Comparison of ENCODE assay signal across 11 mouse cellular contexts in genomic region chr8:117333619-117334018, GRCm38 (mm10).
DNase-seq lines count a peak whose midpoint lies in the region; ATAC-seq and TF ChIP-seq lines count a peak whose summit lies in the region.
"Had no signal": no experiment of that assay in that cellular context is flagged by ENCODE, and none has a peak within 500 bp of the region (broad histone marks: within the 10 kb centered on the region; RNA-seq: fewer than 3 reads in every experiment).

No protein-coding gene starts in this region.

- H3K9me3 ChIP-seq in megakaryocyte, embryonic 14.5 days, result no peaks in the 10 kb centered on the region

- no peak for TF ChIP-seq CTCF in olfactory bulb, adult 2 months (IDR thresholded peaks at IDR 0.05; ENCODE audit: insufficient read depth, low read depth, low read length)
- no peak for TF ChIP-seq CTCF in left cerebral cortex, adult 2 months (IDR thresholded peaks at IDR 0.05)

- peak overlapping the region; percentile 54 for H3K27ac ChIP-seq in olfactory bulb, adult 2 months (ENCODE audit: insufficient read depth, low read depth, low read length)
- H3K27ac ChIP-seq in left cerebral cortex, adult 2 months, result no peak overlapping the region

- intact Hi-C loops in left cerebral cortex, adult 2 months (cut with DNase I), result loop anchor here (5.0 kb wide), 1 partner anchor 76 kb away; the partner anchor contains the start of gene Cmip

- ATAC-seq in megakaryocyte, adult 5-6 weeks (ENCODE audit: poor library complexity, severe bottlenecking), result no peak
- ATAC-seq: Patski had no signal

- peak; percentile 64 for DNase-seq in embryo, embryonic 10.5 days (ENCODE audit: low spot score)
- DNase-seq in kidney, postnatal 10 days, result peak; percentile 84
- no peak for DNase-seq in right cerebral cortex, adult 2 months (ENCODE audit: low spot score in 2 of 2)
- DNase-seq in cerebellum, postnatal 36 days, result no peak
- DNase-seq in left cerebral cortex, adult 2 months (ENCODE audit: extremely low spot score in 1 of 2, low spot score in 2 of 2), result no peak
- DNase-seq: cerebellum, adult 9-10 months; gastrocnemius, postnatal 36 days had no signal

- peaks cover 100% of the 10 kb centered on the region for H3K4me1 ChIP-seq in megakaryocyte, embryonic 14.5 days
- H3K4me1 ChIP-seq in olfactory bulb, adult 2 months (ENCODE audit: control insufficient read depth, insufficient read depth, low read length), result peaks cover 55% of the 10 kb centered on the region

- H3K27me3 ChIP-seq in megakaryocyte, embryonic 14.5 days (replicated peaks), result no peaks in the 10 kb centered on the region
- H3K27me3 ChIP-seq: Patski had no signal

- H3K4me3 ChIP-seq in megakaryocyte, embryonic 14.5 days (replicated peaks), result peak overlapping the region; percentile 59
- H3K4me3 ChIP-seq in olfactory bulb, adult 2 months (ENCODE audit: insufficient read depth, low read depth, low read length), result no peak overlapping the region
- no peak overlapping the region for H3K4me3 ChIP-seq in left cerebral cortex, adult 2 months

- peaks cover 48% of the 10 kb centered on the region for H3K36me3 ChIP-seq in megakaryocyte, embryonic 14.5 days (replicated peaks; ENCODE audit: low read length)

- 51% methylated on average over 6 of the region's 6 CpGs for WGBS in olfactory bulb, adult 2 months

- TF ChIP-seq POLR2A in olfactory bulb, adult 2 months (IDR thresholded peaks at IDR 0.05; ENCODE audit: insufficient read depth, low read depth, low read length), result no peak

Comparison
In these comparisons a context has a peak if more than half of its experiments do, and no peak if none do; other contexts are left out.
1. DNase-seq: peak in embryo, embryonic 10.5 days (single experiment) and kidney, postnatal 10 days (single experiment); none in right cerebral cortex, adult 2 months (0 of 2), cerebellum, postnatal 36 days (0 of 2) and left cerebral cortex, adult 2 months (0 of 2).